Mouse (Mus musculus): ENCODE data around the gene Vamp2. TPM values are rescaled to one million over a fixed set of nuclear protein-coding genes. Genes with fewer than 3 reads are reported as not detected.
"Not testable (repeated sequence)": the region's sequence is repeated elsewhere in the genome, so short reads cannot be mapped to it uniquely, and the experiment has no call there.

The Vamp2 gene
- total RNA-seq, 2 experiments from 2014 or later: 988 to 1,016 TPM

- no peak for TF ChIP-seq CTCF (conservative IDR thresholded peaks at IDR 0.05)
- Histone ChIP-seq H3K4me3 (no peak overlapping the region; the same call in 1 of the 2 replicates), H3K27ac (peak overlapping the region; percentile 100; the same call in 1 of the 2 replicates)
- peak in 1 of 2 experiments; percentile 10 for DNase-seq (ENCODE audit: low spot score in 2 of 2)
These were observed 3.5 kb downstream of the Vamp2 start for GRCm38 (mm10) chr11:69091566-69092385.

GRCm38 (mm10) chr11:69092386-69092751, 4.1 kb downstream of the Vamp2 start:
- DNase-seq (ENCODE audit: low spot score in 2 of 2): peak in 1 of 2 experiments; percentile 86
- TF ChIP-seq CTCF (conservative IDR thresholded peaks at IDR 0.05): peak; percentile 96
- Histone ChIP-seq H3K27ac (peak overlapping the region; percentile 100; the same call in 1 of the 2 replicates), H3K4me3 (no peak overlapping the region)

GRCm38 (mm10) chr11:69092871-69093270, 4.6 kb downstream of the Vamp2 start:
- DNase-seq (ENCODE audit: low spot score in 2 of 2): no peak
- TF ChIP-seq CTCF (conservative IDR thresholded peaks at IDR 0.05): no peak
- Histone ChIP-seq H3K4me3 (no peak overlapping the region), H3K27ac (peak overlapping the region; percentile 98; the same call in 1 of the 2 replicates)

GRCm38 (mm10) chr11:69093856-69094255, 5.6 kb downstream of the Vamp2 start:
- peak; percentile 46 for TF ChIP-seq CTCF (conservative IDR thresholded peaks at IDR 0.05)
- DNase-seq (ENCODE audit: low spot score in 2 of 2); H3K4me3 ChIP-seq: not testable (repeated sequence)
- H3K27ac ChIP-seq: peak overlapping the region; percentile 98

DNA sequence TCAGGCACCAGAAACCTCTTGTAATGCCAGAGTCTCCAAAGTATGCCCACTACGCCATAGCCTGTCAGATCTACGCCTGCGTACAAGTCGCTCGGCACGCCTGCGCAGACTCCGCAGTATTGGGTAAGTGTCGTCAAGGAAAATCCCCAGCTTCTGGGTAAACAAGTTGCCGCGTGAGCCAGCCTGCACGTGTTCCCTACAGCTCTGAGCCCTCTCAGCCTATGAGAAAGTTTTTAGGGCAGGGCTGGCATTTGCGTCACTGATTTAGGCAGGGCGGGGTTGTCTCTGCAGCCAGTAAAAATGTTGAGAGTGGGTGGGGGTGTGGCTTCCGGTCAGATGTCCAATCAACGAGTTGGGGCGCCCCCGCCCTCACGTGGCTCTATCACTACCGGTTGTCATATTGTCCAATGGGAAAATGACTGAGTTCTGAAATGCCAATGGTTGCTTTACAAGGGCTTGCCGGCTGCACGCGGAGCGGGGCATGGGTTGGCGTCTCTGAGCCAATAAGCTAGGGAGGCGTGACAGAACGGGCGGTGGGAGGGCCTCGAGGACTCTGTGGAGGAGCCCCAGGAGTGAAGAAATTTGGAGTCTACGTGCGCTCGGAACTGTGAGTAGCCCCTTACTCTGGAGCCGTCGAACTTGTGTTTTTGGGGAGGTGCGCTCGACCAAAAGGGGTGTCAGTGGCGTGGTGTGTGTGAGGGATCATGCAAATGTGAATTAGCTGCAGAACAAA, 6.6 kb downstream of the Vamp2 start, which contains the start of gene Per1:
Gene Per1 (plus strand): TSS at position 521 of the 733 bp plus-strand sequence.
- no peak for TF ChIP-seq CTCF (conservative IDR thresholded peaks at IDR 0.05)
- DNase-seq (ENCODE audit: low spot score in 2 of 2): peak; percentile 99 to 100
- H3K4me3 ChIP-seq: peak within 1 kb of the TSS; percentile 81
- H3K27ac ChIP-seq: peak within 1 kb of the TSS; percentile 98

DNA sequence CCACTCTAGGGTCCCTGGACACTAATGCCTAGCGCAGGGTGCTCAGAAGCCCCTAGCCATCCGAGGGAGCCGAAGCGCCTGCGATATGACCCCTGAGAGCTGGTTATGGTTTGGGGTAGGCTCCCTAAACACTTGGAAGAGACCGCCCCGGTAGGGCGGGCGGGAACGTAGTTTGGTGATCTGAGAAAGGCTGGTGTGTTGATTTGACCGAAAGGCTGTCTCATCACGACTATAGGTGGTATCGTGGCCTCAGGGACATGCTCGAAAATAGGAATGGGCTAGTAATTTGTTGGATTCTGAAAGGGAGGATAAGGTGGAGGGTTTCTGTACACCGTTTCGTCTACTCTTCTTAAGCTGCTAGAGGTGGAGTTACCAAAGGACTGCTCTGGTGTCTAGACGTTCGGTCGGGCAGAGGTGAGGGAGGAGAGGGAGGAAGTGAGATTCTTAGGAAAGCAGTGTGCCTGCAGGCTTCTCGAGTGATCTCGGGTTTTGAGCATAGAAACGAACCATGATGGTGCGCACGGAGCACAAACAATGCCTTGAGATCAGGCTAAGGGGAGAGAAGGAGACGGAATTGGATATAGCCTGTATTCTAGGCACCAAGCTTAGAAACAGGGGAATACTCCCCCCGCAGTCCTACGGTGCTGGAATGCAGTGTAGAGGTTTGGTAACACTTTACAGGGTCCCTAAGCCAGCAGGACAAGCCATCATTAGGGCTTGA, 7.4 kb downstream of the Vamp2 start:
- TF ChIP-seq CTCF (conservative IDR thresholded peaks at IDR 0.05): no peak
- no peak for DNase-seq (ENCODE audit: low spot score in 2 of 2)
- peak overlapping the region; percentile 81 for H3K4me3 ChIP-seq
- H3K27ac ChIP-seq: peak overlapping the region; percentile 98

DNA sequence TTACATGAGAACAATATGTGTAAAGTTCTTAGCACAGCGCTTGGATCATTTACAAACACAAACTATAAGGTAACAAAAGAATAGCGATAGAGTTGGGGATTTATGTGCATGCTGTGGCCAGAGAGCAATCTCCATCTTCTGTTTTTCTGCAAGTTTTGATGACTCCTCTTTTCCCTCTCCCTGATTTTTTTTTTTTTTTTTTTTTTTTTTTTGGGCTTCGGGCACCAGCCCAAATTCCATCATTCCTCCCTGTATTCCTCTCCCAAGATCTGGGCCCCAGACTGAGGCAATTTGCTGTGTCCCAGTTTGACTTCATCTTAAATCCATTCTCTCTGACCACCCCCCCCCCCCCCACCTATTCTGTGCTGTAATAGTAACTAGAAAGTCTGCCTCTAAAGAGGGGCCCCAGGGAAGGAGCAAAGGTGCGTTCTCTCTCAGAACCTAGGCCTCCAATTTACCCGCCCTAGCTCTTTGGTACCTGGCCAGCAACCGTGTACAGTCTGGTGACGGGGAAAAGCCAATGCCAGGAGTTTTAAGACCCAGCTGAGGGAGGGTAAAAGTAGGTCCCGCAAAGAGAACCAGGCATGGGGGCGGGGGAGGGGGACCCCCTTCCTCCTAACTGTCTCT, 8.2 kb downstream of the Vamp2 start:
- TF ChIP-seq CTCF (conservative IDR thresholded peaks at IDR 0.05): no peak
- DNase-seq (ENCODE audit: low spot score in 2 of 2): no peak
- peak overlapping the region; percentile 98 for H3K27ac ChIP-seq
- peak overlapping the region; percentile 81 for H3K4me3 ChIP-seq

- DNase-seq (ENCODE audit: low spot score in 2 of 2): peak; percentile 96 to 97
- no peak for TF ChIP-seq CTCF (conservative IDR thresholded peaks at IDR 0.05)
- H3K27ac ChIP-seq: peak overlapping the region; percentile 98
These were observed 9.0 kb downstream of the Vamp2 start for GRCm38 (mm10) chr11:69096987-69097900.

GRCm38 (mm10) chr11:69098039-69098761, 9.9 kb downstream of the Vamp2 start:
- no peak for TF ChIP-seq CTCF (conservative IDR thresholded peaks at IDR 0.05)
- peak in 1 of 2 experiments; percentile 14 for DNase-seq (ENCODE audit: low spot score in 2 of 2)
- peak overlapping the region; percentile 81 for H3K4me3 ChIP-seq

More at GRCm38 (mm10) chr11:69096987-69097900, 9.0 kb downstream of the Vamp2 start:
- H3K4me3 ChIP-seq: peak overlapping the region; percentile 81

GRCm38 (mm10) chr11:69098762-69099091, 10.4 kb downstream of the Vamp2 start:
- H3K4me3 ChIP-seq: peak overlapping the region; percentile 81
- peak overlapping the region; percentile 98 for H3K27ac ChIP-seq
- no peak for TF ChIP-seq CTCF (conservative IDR thresholded peaks at IDR 0.05)
- DNase-seq (ENCODE audit: low spot score in 2 of 2): peak; percentile 94 to 97

More at GRCm38 (mm10) chr11:69098039-69098761, 9.9 kb downstream of the Vamp2 start:
- peak overlapping the region; percentile 98 for H3K27ac ChIP-seq
